Mouse (Mus musculus) midbrain, postnatal 0 days (tissue): ENCODE measurements around the gene Pip5k1a. TPM values are rescaled to one million over a fixed set of nuclear protein-coding genes. Genes with fewer than 3 reads are reported as not detected.

ENCODE experiments used
- ATAC-seq: fragments of 200-750 bp; cut with Nextera tagmentation; 2 replicates; pipeline ENCODE4 v1.8.0; 2017; ENCODE audit warnings: moderate number of reproducible peaks, mild to moderate bottlenecking, moderate TSS enrichment, moderate library complexity; ENCODE audit not compliant: low FRiP score
- DNase-seq: peaks from one replicate; pipeline ENCODE4 v3.0.0-alpha.2; 2015; ENCODE audit warnings: low spot score
- H3K27ac ChIP-seq: fragments of 300-500 bp; sonication (generic); 2 replicates; pipeline ENCODE4 v1.5.1; 2014; ENCODE audit warnings: low read depth, mild to moderate bottlenecking, low read length, mixed read lengths
- H3K27me3 ChIP-seq: fragments of 300-500 bp; sonication (generic); 2 replicates; pipeline ENCODE4 v1.6.1; 2014; ENCODE audit warnings: low read length, control low read depth, mixed read lengths; ENCODE audit not compliant: insufficient read depth
- H3K36me3 ChIP-seq: fragments of 300-500 bp; sonication (generic); 2 replicates; pipeline ENCODE4 v1.6.1; 2014; ENCODE audit warnings: low read length, control low read depth, mixed read lengths; ENCODE audit not compliant: insufficient read depth
- H3K4me1 ChIP-seq: fragments of 300-500 bp; sonication (generic); 2 replicates; pipeline ENCODE4 v1.6.1; 2014; ENCODE audit warnings: mild to moderate bottlenecking, control low read depth, antibody characterized with exemption, low read length, mixed read lengths; ENCODE audit not compliant: insufficient read depth
- H3K4me2 ChIP-seq: fragments of 300-500 bp; sonication (generic); 2 replicates; pipeline ENCODE4 v1.6.1; 2014; ENCODE audit warnings: low read depth, mild to moderate bottlenecking, low read length, mixed read lengths; ENCODE audit not compliant: poor library complexity, severe bottlenecking
- H3K4me3 ChIP-seq: fragments of 300-500 bp; sonication (generic); 2 replicates; pipeline ENCODE4 v1.5.1; 2014; ENCODE audit warnings: low read depth, mild to moderate bottlenecking, low read length, moderate library complexity
- H3K9ac ChIP-seq: fragments of 300-500 bp; sonication (generic); replicated peaks from 2 replicates; pipeline ENCODE4 v1.6.1; 2014; ENCODE audit warnings: mild to moderate bottlenecking, low read length, moderate library complexity, mixed read lengths; ENCODE audit not compliant: poor library complexity, severe bottlenecking
- H3K9me3 ChIP-seq: fragments of 300-500 bp; sonication (generic); 2 replicates; pipeline ENCODE4 v1.6.1; 2016; ENCODE audit warnings: low read length, control low read depth
- CTCF ChIP-seq: IDR thresholded peaks from 2 replicates; pipeline ENCODE4 v1.5.1; 2016; ENCODE audit warnings: antibody characterized with exemption, mild to moderate bottlenecking
- WGBS: fragments of 180-500 bp; shearing (Covaris S2); extraction: QIAGEN DNeasy Blood & Tissue Kit; methylation state at CpG from one replicate; pipeline ENCODE4 v1.1.7; 2014; 5-methylcytosine and 5-hydroxymethylcytosine counted together
- microRNA-seq: library from miRNA; unstranded; fragments of <30 nt; microRNA quantifications from one replicate; pipeline ENCODE4, GENCODE M21; 2016; ENCODE audit warnings: borderline number of aligned reads
- polyA plus RNA-seq: library from polyadenylated mRNA; unstranded; fragments of >200 nt; fragmentation: Nextera tagmentation; extraction: Ambion mirVana; gene quantifications from 2 replicates; pipeline ENCODE4 v1.2.1, GENCODE M21; 2015
- total RNA-seq: library from RNA; depleted of rRNA; stranded (reverse); fragments of >200 nt; gene quantifications from 2 replicates; pipeline ENCODE4 v1.2.3, GENCODE M21; 2014; rRNA removed

The Pip5k1a gene
- total and polyA plus RNA-seq, 2 experiments from 2014 or later, result 13.3 to 20.1 TPM

DNA sequence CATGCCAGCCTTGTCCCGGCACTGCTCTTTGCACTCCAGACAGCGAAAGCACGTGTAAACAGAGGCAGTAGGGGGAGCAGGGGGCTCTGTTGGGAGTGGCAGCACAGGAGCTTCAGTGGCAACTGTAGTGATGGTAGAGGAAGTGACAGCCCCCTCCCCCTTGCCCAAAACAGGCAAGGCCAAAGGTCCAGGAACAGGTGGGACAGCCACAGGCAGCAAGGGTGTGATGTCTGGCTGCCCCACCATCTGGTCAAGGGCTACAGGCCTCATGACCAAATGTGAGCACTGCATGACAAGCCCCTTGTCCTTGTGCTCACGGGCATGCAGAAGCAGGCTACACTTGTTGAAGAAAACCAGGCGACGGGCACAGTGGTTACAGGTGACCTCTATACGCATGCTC lies 96.3 kb downstream of the Pip5k1a start:
- ATAC-seq (no peak), DNase-seq (no peak)
- no peak for TF ChIP-seq CTCF
- H3K27ac ChIP-seq, result no peak overlapping the region
- H3K9me3 ChIP-seq, result no peaks in the 10 kb centered on the region
- H3K4me3 ChIP-seq, result no peak overlapping the region
- peaks cover 56% of the 10 kb centered on the region for H3K36me3 ChIP-seq
- H3K27me3 ChIP-seq, result no peaks in the 10 kb centered on the region
- H3K4me2 ChIP-seq, result no peak overlapping the region
- 93% methylated on average over 7 of the region's 7 CpGs for WGBS
- H3K9ac ChIP-seq, result no peak overlapping the region
- H3K4me1 ChIP-seq, result peaks cover 11% of the 10 kb centered on the region; the same call in 1 of the 2 replicates

Small RNA genes lying within 50 kb of the gene (microRNA-seq; reads per million reads assigned to microRNA genes)
- gene Mir8099-1, result not detected

Other genes starting within 250 kb of the Pip5k1a start
- gene Psmb4, start 220.0 kb downstream of the Pip5k1a start, total RNA-seq, result 270 and 309 TPM in 2 replicates
- gene Psmb4, start 220.0 kb downstream of the Pip5k1a start, polyA plus RNA-seq, result 358 and 362 TPM in 2 replicates
- 17.7 and 19.8 TPM in 2 replicates for gene Selenbp1, start 173.9 kb downstream of the Pip5k1a start, total RNA-seq
- 11.7 and 13.7 TPM in 2 replicates for gene Selenbp1, start 173.9 kb downstream of the Pip5k1a start, polyA plus RNA-seq
- 17.5 and 25.1 TPM in 2 replicates for gene Rfx5, start 152.9 kb downstream of the Pip5k1a start, total RNA-seq
- 6.0 and 6.9 TPM in 2 replicates for gene Rfx5, start 152.9 kb downstream of the Pip5k1a start, polyA plus RNA-seq
- gene Pi4kb, start 132.2 kb downstream of the Pip5k1a start, total RNA-seq, result 55.0 and 60.7 TPM in 2 replicates
- gene Pi4kb, start 132.2 kb downstream of the Pip5k1a start, polyA plus RNA-seq, result 21.0 and 24.3 TPM in 2 replicates
- 25.7 and 30.0 TPM in 2 replicates for gene Zfp687, start 91.5 kb downstream of the Pip5k1a start, total RNA-seq
- gene Zfp687, start 91.5 kb downstream of the Pip5k1a start, polyA plus RNA-seq, result 13.3 and 15.6 TPM in 2 replicates
- 179 and 200 TPM in 2 replicates for gene Psmd4, start 64.3 kb downstream of the Pip5k1a start, total RNA-seq
- gene Psmd4, start 64.3 kb downstream of the Pip5k1a start, polyA plus RNA-seq, result 262 and 267 TPM in 2 replicates
- gene Vps72, start 4.1 kb upstream of the Pip5k1a start, total RNA-seq, result 69.6 and 84.7 TPM in 2 replicates
- gene Vps72, start 4.1 kb upstream of the Pip5k1a start, polyA plus RNA-seq, result 131 and 136 TPM in 2 replicates
- gene Tmod4, start 17.5 kb upstream of the Pip5k1a start, total RNA-seq, result not detected in 2 replicates
- gene Tmod4, start 17.5 kb upstream of the Pip5k1a start, polyA plus RNA-seq, result 0.41 and 0.49 TPM in 2 replicates
- gene Scnm1, start 27.1 kb upstream of the Pip5k1a start, total RNA-seq, result 47.6 and 60.4 TPM in 2 replicates
- 69.6 and 82.7 TPM in 2 replicates for gene Scnm1, start 27.1 kb upstream of the Pip5k1a start, polyA plus RNA-seq
- 35.3 and 42.2 TPM in 2 replicates for gene Lysmd1, start 27.2 kb upstream of the Pip5k1a start, total RNA-seq
- 50.9 and 51.9 TPM in 2 replicates for gene Lysmd1, start 27.2 kb upstream of the Pip5k1a start, polyA plus RNA-seq
- 0.93 and 1.2 TPM in 2 replicates for gene Tnfaip8l2, start 35.4 kb upstream of the Pip5k1a start, total RNA-seq
- gene Tnfaip8l2, start 35.4 kb upstream of the Pip5k1a start, polyA plus RNA-seq, result 2.2 and 2.8 TPM in 2 replicates
- 126 and 148 TPM in 2 replicates for gene Sema6c, start 53.5 kb upstream of the Pip5k1a start, total RNA-seq
- 17.1 and 18.4 TPM in 2 replicates for gene Sema6c, start 53.5 kb upstream of the Pip5k1a start, polyA plus RNA-seq
- gene Gabpb2, start 111.0 kb upstream of the Pip5k1a start, total RNA-seq, result 6.5 and 7.6 TPM in 2 replicates
- 1.5 and 1.6 TPM in 2 replicates for gene Gabpb2, start 111.0 kb upstream of the Pip5k1a start, polyA plus RNA-seq
- gene Cdc42se1, start 121.8 kb upstream of the Pip5k1a start, total RNA-seq, result 35.0 and 54.7 TPM in 2 replicates
- 40.9 and 41.4 TPM in 2 replicates for gene Cdc42se1, start 121.8 kb upstream of the Pip5k1a start, polyA plus RNA-seq
- 301 and 367 TPM in 2 replicates for gene Mllt11, start 125.2 kb upstream of the Pip5k1a start, total RNA-seq
- gene Mllt11, start 125.2 kb upstream of the Pip5k1a start, polyA plus RNA-seq, result 738 and 774 TPM in 2 replicates
- 0.24 and 0.49 TPM in 2 replicates for gene Gm128, start 134.7 kb upstream of the Pip5k1a start, total RNA-seq
- gene Gm128, start 134.7 kb upstream of the Pip5k1a start, polyA plus RNA-seq, result 0.19 and 0.27 TPM in 2 replicates
- not detected in 2 replicates for gene Bnipl, start 144.3 kb upstream of the Pip5k1a start, total RNA-seq
- not detected in 2 replicates for gene Bnipl, start 144.3 kb upstream of the Pip5k1a start, polyA plus RNA-seq
- gene Mindy1, start 174.4 kb upstream of the Pip5k1a start, total RNA-seq, result 36.5 and 37.1 TPM in 2 replicates
- 34.8 and 36.5 TPM in 2 replicates for gene Mindy1, start 174.4 kb upstream of the Pip5k1a start, polyA plus RNA-seq
- 78.9 and 93.8 TPM in 2 replicates for gene Prune1, start 175.1 kb upstream of the Pip5k1a start, total RNA-seq
- gene Prune1, start 175.1 kb upstream of the Pip5k1a start, polyA plus RNA-seq, result 77.3 and 84.0 TPM in 2 replicates
- 0.27 TPM in 1 of 2 replicates, not detected in the other for gene Anxa9, start 200.2 kb upstream of the Pip5k1a start, total RNA-seq
- gene Anxa9, start 200.2 kb upstream of the Pip5k1a start, polyA plus RNA-seq, result 0.32 TPM in 2 replicates
- 58.5 and 62.7 TPM in 2 replicates for gene Cers2, start 207.9 kb upstream of the Pip5k1a start, total RNA-seq
- gene Cers2, start 207.9 kb upstream of the Pip5k1a start, polyA plus RNA-seq, result 82.5 and 83.9 TPM in 2 replicates